Mouse (Mus musculus) MEL-GATA-1-ER (cell line): ENCODE data around the gene Pitpna.
A peak's percentile ranks its signal among the peaks of the same experiment; 100 is the strongest.

ENCODE experiments used
- DNase-seq: peaks from one replicate; pipeline ENCODE4 v3.0.0-alpha.2; 2012; ENCODE audit warnings: low read depth; ENCODE audit errors: extremely low read depth

The Pitpna gene

GRCm38 (mm10) chr11:75631561-75632225 lies 43.8 kb downstream of the Pitpna start:
- no peak for DNase-seq

- no peak for DNase-seq
These were observed 45.0 kb downstream of the Pitpna start for GRCm38 (mm10) chr11:75632921-75633320.

- no peak for DNase-seq
These were observed 46.9 kb downstream of the Pitpna start for GRCm38 (mm10) chr11:75634801-75635200.

- no peak for DNase-seq
These were observed 47.4 kb downstream of the Pitpna start for GRCm38 (mm10) chr11:75635315-75635714.

GRCm38 (mm10) chr11:75643323-75643722 lies 55.4 kb downstream of the Pitpna start:
- DNase-seq, result no peak

GRCm38 (mm10) chr11:75644684-75645083 lies 56.8 kb downstream of the Pitpna start:
- DNase-seq, result no peak

GRCm38 (mm10) chr11:75647681-75648211 lies 59.8 kb downstream of the Pitpna start:
- no peak for DNase-seq

- peak; percentile 56 for DNase-seq
These were observed 61.3 kb downstream of the Pitpna start for GRCm38 (mm10) chr11:75649155-75649561.

- DNase-seq, result no peak
These were observed 62.4 kb downstream of the Pitpna start, which contains the start of gene Myo1c for GRCm38 (mm10) chr11:75650311-75650710. Gene Myo1c (plus strand): TSS chr11:75650504.

GRCm38 (mm10) chr11:75650958-75651425 lies 63.1 kb downstream of the Pitpna start:
- DNase-seq, result no peak

GRCm38 (mm10) chr11:75651426-75652221 lies 63.7 kb downstream of the Pitpna start:
- peak; percentile 64 for DNase-seq

GRCm38 (mm10) chr11:75652222-75652941 lies 64.5 kb downstream of the Pitpna start:
- DNase-seq, result no peak

- no peak for DNase-seq
These were observed 65.2 kb downstream of the Pitpna start for GRCm38 (mm10) chr11:75652942-75653684.

GRCm38 (mm10) chr11:75653781-75654470 lies 66.0 kb downstream of the Pitpna start:
- peak; percentile 71 for DNase-seq

GRCm38 (mm10) chr11:75654471-75655390 lies 66.8 kb downstream of the Pitpna start:
- DNase-seq, result peak; percentile 89

GRCm38 (mm10) chr11:75655621-75656545 lies 68.0 kb downstream of the Pitpna start:
- DNase-seq, result no peak

GRCm38 (mm10) chr11:75656621-75657590 lies 69.0 kb downstream of the Pitpna start:
- DNase-seq, result no peak
